Mouse (Mus musculus) layer of hippocampus, postnatal 36 days (tissue): Measurements from ENCODE around the gene Hoxd8. TPM values are rescaled to one million over a fixed set of nuclear protein-coding genes. Genes with fewer than 3 reads are reported as not detected.

Experiments
- DNase-seq, 2 experiments: peaks; one replicate each; pipeline ENCODE4 v3.0.0; 2022
- total RNA-seq, 2 experiments: library from RNA; stranded (reverse); gene quantifications; 2 replicates each; pipeline ENCODE4 v1.2.3; 2021

Gene Hoxd8
- total RNA-seq, 2 experiments from 2014 or later, result not detected

DNA sequence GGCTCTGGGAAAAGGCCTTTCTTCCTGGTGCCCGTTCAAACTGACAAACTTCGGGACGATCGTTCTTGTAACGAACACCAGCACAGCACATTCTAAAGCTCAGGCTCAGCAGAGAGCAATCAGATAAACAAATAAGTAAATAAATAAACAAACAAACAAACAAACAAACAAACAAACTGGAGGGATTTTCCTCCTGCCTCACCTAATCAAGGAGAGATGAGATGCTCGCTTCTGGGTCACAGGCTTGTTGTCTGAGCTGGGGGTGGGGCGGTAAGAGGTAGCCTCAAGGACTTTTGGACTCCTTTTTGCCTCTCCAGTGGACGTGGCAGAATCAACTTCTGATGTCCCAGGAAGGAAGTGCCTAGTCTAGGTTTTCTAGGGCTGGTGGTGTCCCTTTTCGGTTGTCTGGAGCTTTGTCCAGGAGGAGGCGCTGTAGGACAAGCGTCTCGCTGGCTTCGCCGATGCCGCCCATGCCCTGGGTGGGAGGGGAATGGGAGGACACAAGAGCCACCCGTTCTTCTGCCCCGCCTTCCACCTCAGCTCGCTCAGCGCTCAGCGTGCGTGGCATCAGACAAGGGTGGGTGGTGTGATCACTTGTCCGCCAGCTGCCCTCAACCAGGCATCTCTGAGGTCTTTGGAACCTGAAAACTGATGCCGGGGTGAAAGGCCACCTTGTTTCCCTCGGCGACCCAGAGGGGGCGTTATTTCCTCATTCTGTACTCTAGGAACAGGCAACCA is 11.3 kb downstream of the Hoxd8 start:
- DNase-seq, result peak; percentile 63 to 66

DNA sequence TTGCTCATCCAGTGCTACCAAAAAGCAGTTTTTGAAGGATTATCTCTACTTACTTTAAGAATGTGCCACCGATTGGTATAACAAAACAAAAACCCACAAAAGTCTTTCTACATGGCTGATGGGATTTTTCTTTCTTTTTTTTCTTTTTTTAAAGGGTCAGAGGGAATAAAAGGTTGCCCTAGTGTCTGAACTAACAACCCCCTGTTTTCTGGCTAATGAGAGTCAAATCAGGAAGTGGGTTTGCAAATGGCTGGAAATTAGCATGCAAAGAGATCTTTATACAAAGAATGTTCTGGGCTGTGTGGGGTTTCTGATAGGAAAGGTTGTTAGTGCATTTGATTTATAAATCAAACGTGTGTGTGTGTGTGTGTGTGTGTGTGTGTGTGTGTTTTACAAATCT is 16.0 kb downstream of the Hoxd8 start:
- DNase-seq, result no peak

- no peak for DNase-seq
These were observed 16.6 kb downstream of the Hoxd8 start for GRCm38 (mm10) chr2:74720955-74721491.

GRCm38 (mm10) chr2:74721882-74722281 is 17.5 kb downstream of the Hoxd8 start:
- no peak for DNase-seq

GRCm38 (mm10) chr2:74722949-74723348 is 18.5 kb downstream of the Hoxd8 start:
- no peak for DNase-seq

DNA sequence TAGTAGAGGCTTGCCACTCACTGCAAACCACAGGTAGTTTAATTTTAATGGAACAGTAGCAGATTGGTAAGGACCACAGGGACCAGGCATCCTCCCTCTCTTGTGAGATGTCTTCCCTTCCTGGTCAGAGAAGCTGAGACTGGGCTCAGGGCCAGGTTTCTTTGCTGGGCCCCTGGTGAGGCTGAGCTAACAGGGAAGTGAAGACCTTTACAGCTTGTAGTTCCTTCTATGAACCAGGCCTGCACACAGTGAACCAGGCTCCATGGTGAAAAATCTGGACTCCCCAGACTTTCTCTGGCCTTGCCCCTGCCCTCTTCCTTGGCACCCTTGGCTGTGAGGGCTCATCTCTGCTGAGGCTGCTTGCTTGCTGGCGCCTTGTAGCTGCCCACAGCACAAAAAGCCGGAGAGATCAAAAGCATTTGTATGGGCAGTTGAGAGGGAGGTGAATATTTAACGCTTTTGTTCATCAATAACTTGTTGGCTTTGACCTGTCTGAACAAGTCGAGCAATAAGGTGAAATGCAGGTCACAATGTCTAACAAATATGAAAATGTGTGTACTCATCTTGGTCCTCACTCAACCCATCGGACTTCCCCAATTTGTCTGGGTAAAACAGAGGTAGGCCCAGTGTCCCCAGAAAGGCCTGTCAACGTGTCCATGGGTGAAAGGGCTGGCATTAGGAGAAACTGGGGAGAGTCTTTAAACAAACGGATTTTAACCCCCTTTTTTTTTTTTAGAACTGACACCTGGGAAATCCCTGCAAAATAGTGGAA is 20.0 kb downstream of the Hoxd8 start:
- DNase-seq, result no peak

DNA sequence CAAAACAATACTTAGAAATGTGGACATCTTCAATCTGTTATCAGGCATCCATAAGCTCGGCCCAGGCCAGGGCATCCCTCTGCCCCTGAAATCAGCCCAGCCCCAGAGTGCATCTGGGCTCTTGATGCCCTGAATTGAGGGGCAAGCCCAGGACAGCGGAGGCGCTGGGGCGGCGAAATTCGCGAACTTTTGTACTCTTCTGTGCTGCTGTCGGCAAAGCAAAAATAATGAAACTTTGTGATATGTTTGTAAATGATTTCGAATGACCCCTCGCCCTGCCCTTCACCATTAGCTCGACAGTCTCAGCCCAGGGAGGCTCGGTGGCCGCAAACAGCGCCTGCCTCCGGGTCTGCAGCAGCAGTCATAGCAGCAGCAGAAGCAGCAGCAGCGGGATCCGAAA is 20.8 kb downstream of the Hoxd8 start:
- no peak for DNase-seq

DNA sequence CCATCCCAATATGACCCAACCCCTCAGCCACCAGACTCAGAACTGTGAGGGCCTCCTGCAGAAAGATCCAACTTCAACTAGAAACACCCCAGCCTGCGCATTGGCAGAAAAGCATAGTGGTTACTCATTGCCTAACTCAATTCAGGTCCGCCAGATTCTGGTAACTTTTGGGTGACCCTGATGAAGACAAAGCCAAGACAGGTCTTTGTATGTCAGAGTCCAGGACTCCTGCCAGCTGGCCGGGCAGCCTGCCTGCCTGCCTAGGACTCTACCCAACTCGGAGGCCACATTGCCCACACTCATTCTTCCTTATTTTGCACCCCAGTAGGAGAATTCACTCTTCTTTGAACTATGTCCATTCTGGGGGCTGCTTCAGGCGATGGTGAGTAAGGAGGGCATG is 22.1 kb downstream of the Hoxd8 start, which contains the start of gene Gm28230:
Gene Gm28230, plus strand, starts transcription at position 178 of the 400 bp plus-strand sequence.
- DNase-seq, result no peak

DNA sequence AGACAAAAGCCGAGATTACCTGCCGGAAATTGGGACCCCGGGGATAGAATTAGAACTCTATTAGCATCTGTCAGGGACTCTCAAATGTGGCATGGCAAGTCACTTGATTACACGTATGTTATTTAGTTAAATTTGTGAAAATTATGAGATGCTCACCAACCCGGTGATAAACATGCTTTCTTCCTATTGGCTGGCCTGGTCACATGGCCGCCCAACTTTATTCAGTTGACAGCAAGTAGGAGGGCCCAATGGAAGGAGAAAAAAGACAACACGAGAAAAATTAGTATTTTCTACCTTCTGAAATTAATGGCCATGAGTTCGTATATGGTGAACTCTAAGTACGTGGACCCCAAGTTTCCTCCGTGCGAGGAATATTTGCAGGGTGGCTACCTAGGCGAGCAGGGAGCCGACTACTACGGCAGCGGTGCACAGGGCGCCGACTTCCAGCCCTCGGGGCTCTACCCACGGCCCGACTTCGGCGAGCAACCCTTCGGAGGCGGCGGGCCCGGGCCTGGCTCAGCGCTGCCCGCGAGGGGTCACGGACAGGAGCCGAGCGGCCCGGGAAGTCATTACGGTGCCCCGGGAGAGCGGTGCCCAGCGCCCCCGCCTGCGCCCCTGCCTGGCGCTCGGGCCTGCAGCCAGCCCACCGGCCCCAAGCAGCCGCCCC is 22.7 kb downstream of the Hoxd8 start:
- DNase-seq, result no peak

DNA sequence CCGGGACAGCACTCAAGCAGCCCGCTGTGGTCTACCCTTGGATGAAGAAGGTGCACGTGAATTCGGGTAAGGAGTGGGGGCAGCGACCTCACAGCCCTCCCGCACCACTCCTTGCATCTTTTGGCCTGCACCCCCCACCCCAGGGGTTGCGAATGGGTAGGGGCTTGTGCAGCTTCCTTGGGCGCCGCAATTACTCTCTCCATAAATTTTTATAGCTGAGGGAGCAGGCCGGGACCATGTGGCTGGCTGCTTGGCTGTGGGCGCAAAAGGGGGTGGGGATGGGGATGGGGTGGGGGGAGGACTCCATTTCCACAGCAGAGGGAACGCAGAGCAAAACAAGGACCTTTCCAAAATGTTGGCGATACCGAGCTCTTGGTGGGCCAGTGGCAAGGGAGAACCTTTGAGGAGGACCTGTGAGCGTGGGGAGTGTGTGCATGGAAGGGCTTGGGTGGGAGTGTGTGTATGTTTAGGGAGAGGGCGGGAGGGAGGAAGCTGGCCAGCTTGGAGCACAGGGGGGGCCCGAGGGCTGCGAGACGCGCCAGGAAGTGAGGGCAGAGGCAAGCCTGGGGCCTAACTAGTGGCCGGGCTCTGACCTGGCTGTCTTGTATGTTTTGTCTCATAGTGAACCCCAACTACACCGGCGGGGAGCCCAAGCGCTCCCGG is 23.4 kb downstream of the Hoxd8 start:
- DNase-seq, result no peak

GRCm38 (mm10) chr2:74728303-74728680 is 23.9 kb downstream of the Hoxd8 start:
- no peak for DNase-seq

GRCm38 (mm10) chr2:74730331-74730730 is 25.9 kb downstream of the Hoxd8 start:
- no peak for DNase-seq

- no peak for DNase-seq
These were observed 26.6 kb downstream of the Hoxd8 start for GRCm38 (mm10) chr2:74731055-74731454.

DNA sequence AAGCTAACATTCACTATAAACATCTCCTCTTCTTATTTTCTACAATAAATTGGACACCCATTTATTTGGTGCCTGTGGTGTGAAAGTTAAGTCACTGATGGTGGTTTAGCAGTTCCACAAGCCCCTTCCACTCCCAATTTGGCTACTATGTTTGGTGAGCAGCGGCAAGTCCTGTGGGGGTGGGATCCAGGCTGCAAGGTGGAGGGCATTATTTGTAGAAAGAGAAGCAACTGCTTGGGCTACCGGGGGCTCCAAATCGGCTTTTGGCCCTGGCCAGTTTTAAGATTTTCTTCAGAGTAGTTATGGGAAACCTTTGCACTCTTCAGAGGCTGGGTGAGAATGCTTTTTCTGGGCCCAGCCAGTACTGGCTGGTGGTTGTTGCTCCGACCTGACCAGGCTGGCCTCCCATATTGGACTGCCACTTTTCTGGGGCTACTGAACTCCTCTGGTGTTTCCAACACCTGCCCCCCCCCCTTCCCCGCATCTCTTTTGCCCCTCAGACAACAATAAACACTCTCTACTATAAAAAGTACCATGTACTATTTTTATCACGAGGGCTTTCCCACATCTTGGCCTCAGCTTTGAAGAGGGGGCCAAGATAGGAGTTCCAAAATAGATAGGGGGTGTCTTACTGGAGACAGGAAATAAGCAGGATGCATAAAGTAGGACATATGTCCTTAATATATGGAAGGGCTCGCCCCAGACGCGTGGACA is 27.5 kb downstream of the Hoxd8 start:
- DNase-seq, result no peak

DNA sequence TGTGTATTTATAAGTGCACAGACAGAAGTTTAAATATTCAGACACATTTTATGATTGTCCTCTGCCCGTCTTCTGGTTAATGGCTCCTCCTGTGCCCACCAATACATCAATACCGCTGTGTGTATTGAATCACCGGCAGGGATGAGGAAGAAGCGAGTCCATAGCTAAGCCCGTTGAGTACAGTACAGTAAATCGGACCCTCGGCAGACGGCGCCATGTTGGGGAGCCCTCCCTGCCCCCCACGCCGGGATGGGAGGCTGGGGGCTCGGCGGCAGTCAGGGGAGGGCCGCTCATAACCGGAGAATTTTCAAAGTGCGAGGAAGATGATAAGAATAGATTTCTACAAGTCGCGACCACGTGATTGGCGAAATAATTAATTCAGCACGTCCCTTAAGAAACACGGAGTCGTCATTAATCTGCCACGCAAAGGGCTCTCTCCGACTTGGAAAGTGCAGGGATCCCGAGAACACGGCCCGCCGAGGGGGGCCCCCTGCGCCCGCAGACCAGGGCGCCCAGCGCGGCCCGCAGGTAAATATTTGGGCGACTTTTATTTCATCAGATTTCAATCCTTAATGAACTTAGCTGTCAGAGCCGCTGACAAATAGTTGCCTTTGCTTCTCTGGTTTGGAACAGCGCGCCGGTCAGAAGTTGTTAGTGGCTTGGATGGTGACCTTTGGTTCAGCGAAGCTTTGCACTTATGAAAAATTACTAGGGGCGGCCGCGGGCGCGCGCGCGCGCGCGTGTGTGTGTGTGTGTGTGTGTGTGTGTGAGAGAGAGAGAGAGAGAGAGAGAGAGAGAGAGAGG is 28.3 kb downstream of the Hoxd8 start:
- DNase-seq, result no peak

- no peak for DNase-seq
These were observed 28.9 kb downstream of the Hoxd8 start for GRCm38 (mm10) chr2:74733317-74733661.

- no peak for DNase-seq
These were observed 29.4 kb downstream of the Hoxd8 start for GRCm38 (mm10) chr2:74733765-74734164.

GRCm38 (mm10) chr2:74734451-74734850 is 30.0 kb downstream of the Hoxd8 start:
- DNase-seq, result no peak

DNA sequence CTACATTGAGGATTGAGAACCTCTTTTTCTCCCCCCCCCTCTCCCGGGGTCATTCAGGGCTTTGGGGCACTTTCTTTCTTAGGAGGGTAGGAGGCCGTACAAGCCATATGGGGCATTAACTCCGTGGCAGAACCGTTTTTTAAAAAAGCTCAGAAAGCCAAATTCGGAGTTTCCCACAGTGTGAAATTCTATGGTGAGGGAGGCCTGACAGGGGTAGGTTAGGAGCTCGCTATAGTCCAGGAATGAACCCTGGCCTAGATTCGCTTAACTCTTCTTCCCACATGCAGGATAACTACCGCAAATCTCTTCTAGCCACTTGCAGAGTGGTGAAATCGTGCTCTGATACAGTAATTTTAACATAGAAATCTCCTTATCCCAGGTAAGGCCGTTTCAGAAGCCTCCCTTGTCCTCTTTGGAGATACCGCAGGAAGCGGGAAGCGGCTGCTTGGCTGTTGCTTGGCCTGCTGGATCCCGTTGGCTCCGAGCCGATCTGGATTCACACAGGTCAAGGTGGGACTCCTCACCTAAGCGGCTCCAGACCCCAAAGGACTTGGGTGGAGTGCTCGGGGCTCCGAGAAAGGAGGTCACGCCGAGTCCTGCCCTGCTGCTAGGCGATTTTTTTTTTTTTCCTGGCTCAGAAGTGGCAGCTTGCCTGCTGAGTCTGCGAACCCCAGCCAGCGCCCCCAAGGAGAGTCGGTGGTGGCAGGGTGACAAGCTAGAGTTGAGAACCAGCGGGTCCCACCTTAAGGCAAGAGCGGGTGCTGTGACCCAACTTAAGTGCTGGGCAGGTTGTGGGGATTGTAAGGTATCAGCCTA is 30.8 kb downstream of the Hoxd8 start:
- no peak for DNase-seq
